Mouse (Mus musculus) erythroblast, adult 5-6 weeks (primary cell): Measurements from ENCODE around the gene Ephb1. TPM values are rescaled to one million over a fixed set of nuclear protein-coding genes. Genes with fewer than 3 reads are reported as not detected.

ENCODE experiments used
- ATAC-seq: replicated peaks from 2 replicates; pipeline ENCODE4 v1.8.0; 2016; ENCODE audit warnings: moderate number of reproducible peaks, mild to moderate bottlenecking, moderate TSS enrichment, inconsistent platforms; ENCODE audit not compliant: poor library complexity, low FRiP score, severe bottlenecking
- total RNA-seq, 2 experiments: library from RNA; stranded (forward) in 1 of 2; stranded (reverse) in 1 of 2; fragments of 150-400 nt in 1 of 2; fragments of 200-764, 138-1000 nt in 1 of 2; gene quantifications; 2 replicates each; pipeline versions ENCODE4 v1.2.3 to v1.2.4; 2015 to 2017; ENCODE audit warnings: low replicate concordance in 2 of 2

The Ephb1 gene
- total RNA-seq, 2 experiments from 2014 or later, result 0.17 TPM; not detected in 1

- ATAC-seq, result no peak
Observed at GRCm38 (mm10) chr9:101875306-101875705, 479.2 kb downstream of the Ephb1 start.

Other genes starting within 250 kb of the Ephb1 start
- gene Ky, start 151.1 kb upstream of the Ephb1 start, total RNA-seq (2015; ENCODE audit: low replicate concordance), result not detected in 2 replicates
- not detected in 2 replicates for gene Ky, start 151.1 kb upstream of the Ephb1 start, total RNA-seq (2017; ENCODE audit: low replicate concordance)